Mouse (Mus musculus): Measurements from ENCODE around the gene Chst8.

The Chst8 gene

GRCm38 (mm10) chr7:34630211-34631085 is 182.1 kb downstream of the Chst8 start:
- peak; percentile 60 for DNase-seq (ENCODE audit: low read depth)

DNA sequence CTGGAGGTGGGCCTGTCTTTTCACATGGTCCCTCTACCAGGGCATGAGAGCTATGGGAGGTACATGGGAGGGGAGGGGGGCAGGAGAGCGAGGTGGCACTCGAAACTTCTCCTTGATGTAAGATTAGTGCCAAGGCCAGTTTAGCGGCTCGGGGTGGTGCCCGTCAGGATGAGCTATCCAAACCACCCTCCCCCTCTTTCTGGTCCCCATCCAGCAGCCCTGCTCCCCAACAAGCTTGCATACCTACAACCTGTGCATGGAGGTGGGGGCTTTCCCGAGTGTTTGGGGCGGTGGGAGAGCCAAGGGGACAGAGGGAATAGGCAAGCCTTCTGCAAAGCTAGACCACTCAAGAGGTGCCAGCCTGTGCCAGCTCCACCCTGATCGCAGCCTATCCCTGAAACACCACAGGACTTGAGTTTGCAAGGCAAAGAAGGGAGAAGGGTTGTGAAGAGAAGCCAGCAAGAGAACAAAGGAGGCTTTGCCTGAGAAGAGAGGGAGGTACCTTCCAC is 182.8 kb downstream of the Chst8 start:
- no peak for DNase-seq (ENCODE audit: low read depth)

All from c-Kit-positive CD71-negative TER-119-negative erythroid progenitor cells, embryonic 14.5 days (primary cell).